Mouse (Mus musculus) embryonic facial prominence, embryonic 14.5 days (tissue): ENCODE data around the gene Rgs12. TPM values are rescaled to one million over a fixed set of nuclear protein-coding genes. Genes with fewer than 3 reads are reported as not detected.

Experiments
- ATAC-seq: fragments of 200-750 bp; cut with Nextera tagmentation; 2 replicates; pipeline ENCODE4 v1.8.0; 2017; ENCODE audit warnings: low read depth, moderate number of reproducible peaks, moderate TSS enrichment
- DNase-seq: peaks from one replicate; pipeline ENCODE4 v3.0.0-alpha.2; 2015; ENCODE audit warnings: low spot score
- H3K27ac ChIP-seq: fragments of 300-500 bp; sonication (generic); replicated peaks from 2 replicates; pipeline ENCODE4 v1.5.1; 2014; ENCODE audit warnings: low read depth, mild to moderate bottlenecking, low read length, moderate library complexity
- H3K27me3 ChIP-seq: fragments of 300-500 bp; sonication (generic); replicated peaks from 2 replicates; pipeline ENCODE4 v1.6.1; 2014; ENCODE audit warnings: low read length; ENCODE audit not compliant: control insufficient read depth, insufficient read depth
- H3K36me3 ChIP-seq: fragments of 300-500 bp; sonication (generic); 2 replicates; pipeline ENCODE4 v1.6.1; 2014; ENCODE audit warnings: low read length, mixed read lengths; ENCODE audit not compliant: control insufficient read depth, insufficient read depth
- H3K4me1 ChIP-seq: fragments of 300-500 bp; sonication (generic); 2 replicates; pipeline ENCODE4 v1.6.1; 2014; ENCODE audit warnings: antibody characterized with exemption, low read length; ENCODE audit not compliant: control insufficient read depth, insufficient read depth
- H3K4me2 ChIP-seq: fragments of 300-500 bp; sonication (generic); 2 replicates; pipeline ENCODE4 v1.6.1; 2014; ENCODE audit warnings: low read depth, mild to moderate bottlenecking, low read length, moderate library complexity, mixed read lengths
- H3K4me3 ChIP-seq: fragments of 300-500 bp; sonication (generic); 2 replicates; pipeline ENCODE4 v1.5.1; 2014; ENCODE audit warnings: low read depth, mild to moderate bottlenecking, low read length
- H3K9ac ChIP-seq: fragments of 300-500 bp; sonication (generic); 2 replicates; pipeline ENCODE4 v1.6.1; 2014; ENCODE audit warnings: low read depth, mild to moderate bottlenecking, low read length, moderate library complexity, mixed read lengths
- H3K9me3 ChIP-seq: fragments of 300-500 bp; sonication (generic); 2 replicates; pipeline ENCODE4 v1.6.1; 2016; ENCODE audit warnings: low read length; ENCODE audit not compliant: control insufficient read depth
- WGBS: fragments of 180-500 bp; shearing (Covaris S2); extraction: QIAGEN DNeasy Blood & Tissue Kit; methylation state at CpG from one replicate; pipeline ENCODE4 v1.1.7; 2014; 5-methylcytosine and 5-hydroxymethylcytosine counted together
- microRNA-seq: library from miRNA; unstranded; fragments of <30 nt; microRNA quantifications from one replicate; pipeline ENCODE4, GENCODE M21; 2016; ENCODE audit warnings: borderline number of aligned reads
- polyA plus RNA-seq: library from polyadenylated mRNA; unstranded; fragments of >200 nt; fragmentation: Nextera tagmentation; extraction: Ambion mirVana; gene quantifications from 2 replicates; pipeline ENCODE4 v1.2.1, GENCODE M21; 2014

Gene Rgs12
- polyA plus RNA-seq, 1 experiment from 2014 or later = 30.2 TPM

DNA sequence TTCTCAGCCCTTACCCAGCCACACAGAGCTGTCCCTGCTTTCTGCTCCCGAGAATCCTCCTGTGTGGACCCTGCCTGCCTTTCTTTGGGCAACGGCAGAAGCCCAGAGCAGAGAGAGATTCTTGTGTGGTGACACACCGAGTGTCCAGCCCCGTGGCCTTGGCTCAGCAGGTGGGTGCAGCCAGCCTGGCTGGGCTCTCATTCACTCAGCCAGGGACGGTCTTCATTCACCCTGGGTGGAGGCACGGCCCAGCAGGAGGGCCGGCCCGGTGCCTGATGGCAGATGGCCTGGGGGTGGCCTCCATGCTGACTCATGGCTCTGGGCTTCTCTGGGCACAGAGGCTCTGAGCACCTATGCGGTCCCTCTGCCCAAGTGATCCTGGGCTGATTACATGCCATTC lies 124.7 kb downstream of the Rgs12 start:
- Histone ChIP-seq H3K4me2 (no peak overlapping the region), H3K4me1 (no peaks in the 10 kb centered on the region), H3K9me3 (no peaks in the 10 kb centered on the region), H3K4me3 (no peak overlapping the region), H3K27me3 (peaks cover 7% of the 10 kb centered on the region; the same call in 1 of the 2 replicates), H3K9ac (no peak overlapping the region), H3K27ac (no peak overlapping the region), H3K36me3 (no peaks in the 10 kb centered on the region)
- DNase-seq = no peak
- ATAC-seq = no peak
- 68% methylated on average over 9 of the region's 9 CpGs for WGBS

DNA sequence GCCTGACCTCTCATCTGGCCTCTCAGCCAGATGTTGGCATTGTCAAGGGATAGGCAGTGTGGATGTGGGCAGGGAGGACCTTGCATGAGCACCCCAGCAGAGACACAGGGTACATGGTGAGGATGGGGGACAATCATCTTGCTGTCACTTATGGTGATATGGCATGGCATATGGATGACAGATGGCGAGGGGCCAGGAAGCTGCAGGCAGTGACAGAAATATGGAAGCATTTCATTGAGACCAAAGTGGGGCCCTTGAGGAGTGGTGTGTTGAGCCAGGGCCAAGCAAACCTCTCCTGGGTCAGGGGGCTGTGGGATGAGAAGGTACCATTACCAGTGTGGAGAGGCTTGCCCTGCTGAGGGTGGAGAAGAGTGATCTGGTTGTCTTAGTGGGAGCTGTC lies 127.1 kb downstream of the Rgs12 start:
- no peaks in the 10 kb centered on the region for H3K4me1 ChIP-seq
- H3K4me2 ChIP-seq = no peak overlapping the region
- H3K4me3 ChIP-seq = no peak overlapping the region
- WGBS = 76% methylated on average over 1 of the region's 1 CpGs
- ATAC-seq (no peak), DNase-seq (no peak)
- H3K27ac ChIP-seq = no peak overlapping the region
- H3K9ac ChIP-seq = no peak overlapping the region
- H3K27me3 ChIP-seq = peaks cover 17% of the 10 kb centered on the region
- no peaks in the 10 kb centered on the region for H3K36me3 ChIP-seq
- H3K9me3 ChIP-seq = no peaks in the 10 kb centered on the region

DNA sequence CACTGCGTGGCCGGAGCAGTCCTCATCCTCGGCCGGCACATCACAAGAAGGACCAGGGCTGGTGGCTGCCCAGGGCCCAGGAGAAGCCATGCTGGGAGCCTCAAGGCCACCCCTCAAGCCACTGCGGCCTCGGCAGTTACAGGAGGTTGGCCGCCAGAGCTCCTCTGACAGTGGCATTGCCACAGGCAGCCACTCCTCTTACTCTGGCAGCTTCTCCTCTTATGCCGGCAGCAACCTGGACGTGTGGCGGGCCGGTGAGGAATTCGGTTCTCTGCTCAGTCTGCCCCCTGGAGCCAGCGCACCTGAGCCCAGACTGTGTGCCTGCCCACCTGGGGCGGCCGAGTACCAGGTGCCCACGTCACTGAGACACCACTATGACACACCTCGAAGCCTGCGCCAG lies 129.9 kb downstream of the Rgs12 start:
- 30% methylated on average over 14 of the region's 18 CpGs for WGBS
- no peak for ATAC-seq

DNA sequence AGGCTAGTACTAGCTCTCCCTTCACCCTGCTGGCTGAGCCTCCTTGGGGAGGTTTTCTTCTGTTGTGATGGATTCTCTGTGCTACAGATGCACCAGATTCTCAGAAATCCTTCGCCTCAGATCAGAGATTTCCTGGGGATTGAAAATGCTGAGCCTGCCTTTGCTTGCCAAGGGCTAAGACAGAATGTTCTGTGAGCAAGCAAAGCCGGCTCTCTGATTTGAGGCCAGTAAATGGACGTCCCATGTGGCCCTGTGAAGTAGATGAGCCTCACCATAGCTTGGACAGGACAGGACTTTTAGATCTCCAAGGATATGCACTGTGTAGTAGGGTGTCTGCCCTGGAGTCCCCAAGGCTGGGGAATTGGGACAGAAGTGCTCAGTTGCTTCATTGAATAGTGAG lies 135.7 kb downstream of the Rgs12 start:
- WGBS = 63% methylated on average over 3 of the region's 3 CpGs

More for the DNA sequence above, 129.9 kb downstream of the Rgs12 start:
- H3K4me3 ChIP-seq = no peak overlapping the region
- no peak overlapping the region for H3K27ac ChIP-seq
- no peaks in the 10 kb centered on the region for H3K36me3 ChIP-seq
- H3K27me3 ChIP-seq = peaks cover 17% of the 10 kb centered on the region
- no peak for DNase-seq
- no peaks in the 10 kb centered on the region for H3K4me1 ChIP-seq
- no peaks in the 10 kb centered on the region for H3K9me3 ChIP-seq
- no peak overlapping the region for H3K4me2 ChIP-seq
- no peak overlapping the region for H3K9ac ChIP-seq

DNA sequence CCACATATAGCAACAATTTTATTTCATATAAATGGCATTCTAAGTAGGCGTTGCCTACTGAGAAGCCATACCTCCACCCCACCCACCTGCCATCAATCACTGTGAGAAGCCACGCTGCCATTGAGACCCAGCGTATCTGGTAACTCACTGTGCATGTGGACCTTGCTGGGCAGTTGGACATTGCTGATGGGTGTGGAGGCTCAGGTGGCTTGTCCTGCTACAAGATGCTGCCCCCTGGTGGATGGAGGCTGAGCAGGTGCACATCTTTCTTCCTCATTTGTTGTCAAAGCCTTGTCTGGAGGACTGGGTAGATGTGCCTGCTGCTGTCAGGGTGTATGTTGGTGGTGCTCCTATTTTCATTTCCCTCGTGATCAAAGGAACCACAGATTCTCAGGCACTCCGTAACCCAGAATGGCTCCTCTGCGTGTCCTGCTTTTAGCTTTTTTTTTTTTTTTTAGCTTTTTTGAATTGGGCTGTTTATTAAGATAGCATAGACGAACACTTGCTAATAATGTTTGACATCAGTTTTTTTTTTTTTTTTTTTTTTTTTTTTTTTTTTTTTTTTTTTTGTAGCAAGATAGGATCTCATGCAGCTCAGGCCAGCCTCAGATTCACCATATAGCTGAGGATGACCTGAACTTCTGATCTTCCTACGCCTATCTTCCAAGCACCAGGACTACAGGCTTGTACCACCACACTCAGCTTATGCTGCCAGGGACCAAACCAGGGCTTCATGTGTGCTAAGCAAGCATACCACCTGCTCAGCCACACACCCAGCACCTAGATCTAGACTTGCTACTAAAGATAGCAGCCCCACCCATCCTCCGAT lies 139.8 kb downstream of the Rgs12 start:
- H3K27me3 ChIP-seq = no peaks in the 10 kb centered on the region
- peaks cover 28% of the 10 kb centered on the region for H3K36me3 ChIP-seq
- H3K9ac ChIP-seq = no peak overlapping the region
- peak; percentile 41 for DNase-seq
- no peaks in the 10 kb centered on the region for H3K4me1 ChIP-seq
- no peak overlapping the region for H3K4me2 ChIP-seq
- ATAC-seq = peak; percentile 44; the same call in 1 of the 2 replicates
- H3K4me3 ChIP-seq = no peak overlapping the region
- H3K9me3 ChIP-seq = no peaks in the 10 kb centered on the region
- H3K27ac ChIP-seq = no peak overlapping the region
- 66% methylated on average over 9 of the region's 9 CpGs for WGBS

More for the DNA sequence above, 135.7 kb downstream of the Rgs12 start:
- H3K4me1 ChIP-seq = no peaks in the 10 kb centered on the region
- H3K27me3 ChIP-seq = peaks cover 1% of the 10 kb centered on the region; the same call in 1 of the 2 replicates
- no peak overlapping the region for H3K27ac ChIP-seq
- H3K36me3 ChIP-seq = no peaks in the 10 kb centered on the region
- no peak overlapping the region for H3K9ac ChIP-seq
- no peaks in the 10 kb centered on the region for H3K9me3 ChIP-seq
- no peak overlapping the region for H3K4me2 ChIP-seq
- no peak for DNase-seq
- no peak for ATAC-seq
- H3K4me3 ChIP-seq = no peak overlapping the region

Small RNA genes lying within 50 kb of the gene (microRNA-seq; reads per million reads assigned to microRNA genes)
- gene Mir3097 = 3.3 reads per million, percentile 16 among the genes with 10 or more reads in this experiment

Other genes starting within 250 kb of the Rgs12 start
- 13.1 and 13.7 TPM in 2 replicates for gene Htt, start 187.7 kb upstream of the Rgs12 start, polyA plus RNA-seq
- gene Msantd1, start 41.4 kb upstream of the Rgs12 start, polyA plus RNA-seq = 0.60 and 1.3 TPM in 2 replicates
- gene Hgfac, start 92.1 kb downstream of the Rgs12 start, polyA plus RNA-seq = 0.17 and 0.49 TPM in 2 replicates
- gene Dok7, start 107.3 kb downstream of the Rgs12 start, polyA plus RNA-seq = 8.9 and 9.9 TPM in 2 replicates
- gene Lrpap1, start 156.3 kb downstream of the Rgs12 start, polyA plus RNA-seq = 158 and 170 TPM in 2 replicates